Mouse (Mus musculus) activated CD4-positive, CD25-positive, alpha-beta regulatory T cell (primary cell): ENCODE data around the gene Tnk1. TPM values are rescaled to one million over a fixed set of nuclear protein-coding genes. Genes with fewer than 3 reads are reported as not detected.

Experiments
- polyA plus RNA-seq, 2 experiments: library from polyadenylated mRNA; unstranded; fragments of 100-300 nt; shearing (Covaris generic); gene quantifications; one replicate each; pipeline ENCODE4 v1.2.1; 2017

Gene Tnk1
- polyA plus RNA-seq = not detected

GRCm38 (mm10) chr11:69858113-69858998 is at the start of gene Tnk1:
Tnk1 (minus strand) TSS chr11:69858730.

GRCm38 (mm10) chr11:69900471-69901405 is 42.2 kb upstream of the Tnk1 start, which contains the start of the genes 2810408A11Rik and Neurl4:
2810408A11Rik (minus strand) TSS chr11:69900987.
Neurl4 (plus strand) TSS chr11:69901072.

GRCm38 (mm10) chr11:69895291-69895690 is 36.8 kb upstream of the Tnk1 start, which contains the start of gene Acap1:
Acap1 (minus strand) TSS chr11:69895539.

GRCm38 (mm10) chr11:69880853-69881603 is 22.5 kb upstream of the Tnk1 start, which contains the start of gene Kctd11:
Kctd11 (minus strand) TSS chr11:69881406.

GRCm38 (mm10) chr11:69877878-69878277 is 19.3 kb upstream of the Tnk1 start, which contains the start of gene Tmem95:
Tmem95 (minus strand) TSS chr11:69878018.

GRCm38 (mm10) chr11:69846198-69846680 is 12.3 kb downstream of the Tnk1 start, which contains the start of gene Plscr3:
Plscr3 (plus strand) TSS chr11:69846376.

GRCm38 (mm10) chr11:69837952-69838713 is 20.4 kb downstream of the Tnk1 start, which contains the start of gene Tmem256:
Tmem256 (plus strand) TSS chr11:69838514.

GRCm38 (mm10) chr11:69837604-69837951 is 21.0 kb downstream of the Tnk1 start, which contains the start of gene Nlgn2:
Nlgn2 (minus strand) TSS chr11:69837784.

GRCm38 (mm10) chr11:69822080-69822479 is 36.5 kb downstream of the Tnk1 start, which contains the start of gene Spem1:
Spem1 (minus strand) TSS chr11:69822180.

GRCm38 (mm10) chr11:69818365-69818764 is 40.2 kb downstream of the Tnk1 start, which contains the start of gene Spem2:
Spem2 (minus strand) TSS chr11:69818465.

GRCm38 (mm10) chr11:69815155-69815554 is 43.4 kb downstream of the Tnk1 start, which contains the start of gene Gm39566:
Gm39566 (minus strand) TSS chr11:69815298.

GRCm38 (mm10) chr11:69804972-69805909 is 53.3 kb downstream of the Tnk1 start, which contains the start of gene Tmem102:
Tmem102 (minus strand) TSS chr11:69805624.

GRCm38 (mm10) chr11:69801379-69801977 is 57.1 kb downstream of the Tnk1 start, which contains the start of gene Fgf11:
Fgf11 (minus strand) TSS chr11:69801857.

Other genes with a start within 250 kb of the Tnk1 start
- gene Shbg, start 240.8 kb downstream of the Tnk1 start, polyA plus RNA-seq = under 1 TPM in 1 of 2 experiments, not detected in 1; 0.32 TPM
- not detected for gene Sat2, start 236.7 kb downstream of the Tnk1 start, polyA plus RNA-seq
- gene Fxr2, start 225.7 kb downstream of the Tnk1 start, polyA plus RNA-seq = 10 to 100 TPM; 49.1 to 52.6 TPM
- not detected for gene Sox15, start 203.4 kb downstream of the Tnk1 start, polyA plus RNA-seq
- gene Mpdu1, start 196.1 kb downstream of the Tnk1 start, polyA plus RNA-seq = 10 to 100 TPM; 78.8 to 82.1 TPM
- 10 to 100 TPM in 1 of 2 experiments, 1 to 10 TPM in 1; 5.9 to 15.7 TPM for gene Cd68, start 192.6 kb downstream of the Tnk1 start, polyA plus RNA-seq
- gene Eif4a1, start 186.3 kb downstream of the Tnk1 start, polyA plus RNA-seq = 100 to 1,000 TPM; 550 to 657 TPM
- 10 to 100 TPM; 47.4 to 49.1 TPM for gene Senp3, start 176.6 kb downstream of the Tnk1 start, polyA plus RNA-seq
- under 1 TPM; 0.13 to 0.34 TPM for gene Tnfsf13, start 172.9 kb downstream of the Tnk1 start, polyA plus RNA-seq
- under 1 TPM; 0.31 to 0.42 TPM for gene Tnfsf12, start 162.9 kb downstream of the Tnk1 start, polyA plus RNA-seq
- under 1 TPM; 0.08 to 0.44 TPM for gene Tnfsfm13, start 162.6 kb downstream of the Tnk1 start, polyA plus RNA-seq
- 10 to 100 TPM; 30.9 to 45.6 TPM for gene Polr2a, start 100.1 kb downstream of the Tnk1 start, polyA plus RNA-seq
- gene Slc35g3, start 96.8 kb downstream of the Tnk1 start, polyA plus RNA-seq = not detected
- 1 to 10 TPM; 4.9 to 5.8 TPM for gene Zbtb4, start 92.8 kb downstream of the Tnk1 start, polyA plus RNA-seq
- 1 to 10 TPM; 1.6 to 3.6 TPM for gene Chrnb1, start 62.8 kb downstream of the Tnk1 start, polyA plus RNA-seq
- gene Fgf11, start 56.9 kb downstream of the Tnk1 start, polyA plus RNA-seq = not detected
- gene Tmem102, start 53.1 kb downstream of the Tnk1 start, polyA plus RNA-seq = under 1 TPM in 1 of 2 experiments, not detected in 1; 0.38 TPM
- gene Gm39566, start 43.4 kb downstream of the Tnk1 start, polyA plus RNA-seq = not detected
- not detected for gene Spem2, start 40.3 kb downstream of the Tnk1 start, polyA plus RNA-seq
- not detected for gene Spem1, start 36.5 kb downstream of the Tnk1 start, polyA plus RNA-seq
- gene Nlgn2, start 20.9 kb downstream of the Tnk1 start, polyA plus RNA-seq = under 1 TPM; 0.24 to 0.34 TPM
- 100 to 1,000 TPM; 109 to 131 TPM for gene Tmem256, start 20.2 kb downstream of the Tnk1 start, polyA plus RNA-seq
- 10 to 100 TPM; 19.0 to 36.8 TPM for gene Plscr3, start 12.4 kb downstream of the Tnk1 start, polyA plus RNA-seq
- gene Tmem95, start 19.3 kb upstream of the Tnk1 start, polyA plus RNA-seq = not detected
- 1 to 10 TPM in 1 of 2 experiments, under 1 TPM in 1; 0.39 to 3.3 TPM for gene Kctd11, start 22.7 kb upstream of the Tnk1 start, polyA plus RNA-seq
- gene Acap1, start 36.8 kb upstream of the Tnk1 start, polyA plus RNA-seq = 100 to 1,000 TPM; 299 to 487 TPM
- gene 2810408A11Rik, start 42.3 kb upstream of the Tnk1 start, polyA plus RNA-seq = 1 to 10 TPM; 1.5 to 4.2 TPM
- 1 to 10 TPM; 5.2 to 6.2 TPM for gene Neurl4, start 42.3 kb upstream of the Tnk1 start, polyA plus RNA-seq
- gene Gps2, start 55.2 kb upstream of the Tnk1 start, polyA plus RNA-seq = 100 to 1,000 TPM; 148 to 174 TPM
- 1,000 to 10,000 TPM; 1,226 to 1,635 TPM for gene Eif5a, start 63.2 kb upstream of the Tnk1 start, polyA plus RNA-seq
- gene Ybx2, start 77.1 kb upstream of the Tnk1 start, polyA plus RNA-seq = not detected
- not detected for gene Slc2a4, start 89.5 kb upstream of the Tnk1 start, polyA plus RNA-seq
- gene Cldn7, start 106.0 kb upstream of the Tnk1 start, polyA plus RNA-seq = under 1 TPM in 1 of 2 experiments, not detected in 1; 0.49 TPM
- gene Ctdnep1, start 122.4 kb upstream of the Tnk1 start, polyA plus RNA-seq = 100 to 1,000 TPM in 1 of 2 experiments, 10 to 100 TPM in 1; 88.2 to 126 TPM
- gene Elp5, start 123.8 kb upstream of the Tnk1 start, polyA plus RNA-seq = 100 to 1,000 TPM in 1 of 2 experiments, 10 to 100 TPM in 1; 57.5 to 119 TPM
- gene Gabarap, start 132.4 kb upstream of the Tnk1 start, polyA plus RNA-seq = 100 to 1,000 TPM; 433 to 450 TPM
- gene Phf23, start 137.0 kb upstream of the Tnk1 start, polyA plus RNA-seq = 10 to 100 TPM; 80.2 to 94.0 TPM
- gene Dvl2, start 141.9 kb upstream of the Tnk1 start, polyA plus RNA-seq = 10 to 100 TPM; 14.2 to 22.1 TPM
- gene Acadvl, start 156.7 kb upstream of the Tnk1 start, polyA plus RNA-seq = 100 to 1,000 TPM; 104 to 130 TPM
- gene Dlg4, start 158.2 kb upstream of the Tnk1 start, polyA plus RNA-seq = 1 to 10 TPM; 5.6 to 5.7 TPM
- not detected for gene Asgr1, start 195.4 kb upstream of the Tnk1 start, polyA plus RNA-seq
- gene Asgr2, start 233.9 kb upstream of the Tnk1 start, polyA plus RNA-seq = not detected